Mouse (Mus musculus) hindbrain, embryonic 12.5 days (tissue): Measurements from ENCODE around the gene Mymx. TPM values are rescaled to one million over a fixed set of nuclear protein-coding genes. Genes with fewer than 3 reads are reported as not detected.

ENCODE experiments used
- ATAC-seq: fragments of 200-750 bp; cut with Nextera tagmentation; 2 replicates; pipeline ENCODE4 v1.8.0; 2017; ENCODE audit warnings: moderate TSS enrichment; ENCODE audit not compliant: low FRiP score
- H3K27ac ChIP-seq: fragments of 300-500 bp; sonication (generic); 2 replicates; pipeline ENCODE4 v1.5.1; 2016; ENCODE audit warnings: mild to moderate bottlenecking
- H3K27me3 ChIP-seq: fragments of 300-500 bp; sonication (generic); 2 replicates; pipeline ENCODE4 v1.6.1; 2016; ENCODE audit warnings: mild to moderate bottlenecking
- H3K36me3 ChIP-seq: fragments of 300-500 bp; sonication (generic); 2 replicates; pipeline ENCODE4 v1.6.1; 2016; ENCODE audit warnings: mild to moderate bottlenecking
- H3K4me1 ChIP-seq: fragments of 300-500 bp; sonication (generic); 2 replicates; pipeline ENCODE4 v1.6.1; 2016
- H3K4me2 ChIP-seq: fragments of 300-500 bp; sonication (generic); replicated peaks from 2 replicates; pipeline ENCODE4 v1.6.1; 2016; ENCODE audit warnings: mild to moderate bottlenecking
- H3K4me3 ChIP-seq: fragments of 300-500 bp; sonication (generic); 2 replicates; pipeline ENCODE4 v1.5.1; 2016; ENCODE audit warnings: mild to moderate bottlenecking
- H3K9ac ChIP-seq: fragments of 300-500 bp; sonication (generic); 2 replicates; pipeline ENCODE4 v1.6.1; 2016; ENCODE audit warnings: mild to moderate bottlenecking, moderate library complexity
- H3K9me3 ChIP-seq: fragments of 300-500 bp; sonication (generic); replicated peaks from 2 replicates; pipeline ENCODE4 v1.6.1; 2016; ENCODE audit warnings: mild to moderate bottlenecking
- whole genome bisulfite sequencing: fragments of 180-500 bp; shearing (Covaris S2); methylation state at CpG from one replicate; pipeline ENCODE4 v1.1.7; 2016; 5-methylcytosine and 5-hydroxymethylcytosine counted together
- polyA plus RNA-seq: library from polyadenylated mRNA; unstranded; fragments of >200 nt; fragmentation: Nextera tagmentation; extraction: Ambion mirVana; gene quantifications from 2 replicates; pipeline ENCODE4 v1.2.1, GENCODE M21; 2016

The Mymx gene
- polyA plus RNA-seq, 1 experiment from 2014 or later: 1.6 TPM

DNA sequence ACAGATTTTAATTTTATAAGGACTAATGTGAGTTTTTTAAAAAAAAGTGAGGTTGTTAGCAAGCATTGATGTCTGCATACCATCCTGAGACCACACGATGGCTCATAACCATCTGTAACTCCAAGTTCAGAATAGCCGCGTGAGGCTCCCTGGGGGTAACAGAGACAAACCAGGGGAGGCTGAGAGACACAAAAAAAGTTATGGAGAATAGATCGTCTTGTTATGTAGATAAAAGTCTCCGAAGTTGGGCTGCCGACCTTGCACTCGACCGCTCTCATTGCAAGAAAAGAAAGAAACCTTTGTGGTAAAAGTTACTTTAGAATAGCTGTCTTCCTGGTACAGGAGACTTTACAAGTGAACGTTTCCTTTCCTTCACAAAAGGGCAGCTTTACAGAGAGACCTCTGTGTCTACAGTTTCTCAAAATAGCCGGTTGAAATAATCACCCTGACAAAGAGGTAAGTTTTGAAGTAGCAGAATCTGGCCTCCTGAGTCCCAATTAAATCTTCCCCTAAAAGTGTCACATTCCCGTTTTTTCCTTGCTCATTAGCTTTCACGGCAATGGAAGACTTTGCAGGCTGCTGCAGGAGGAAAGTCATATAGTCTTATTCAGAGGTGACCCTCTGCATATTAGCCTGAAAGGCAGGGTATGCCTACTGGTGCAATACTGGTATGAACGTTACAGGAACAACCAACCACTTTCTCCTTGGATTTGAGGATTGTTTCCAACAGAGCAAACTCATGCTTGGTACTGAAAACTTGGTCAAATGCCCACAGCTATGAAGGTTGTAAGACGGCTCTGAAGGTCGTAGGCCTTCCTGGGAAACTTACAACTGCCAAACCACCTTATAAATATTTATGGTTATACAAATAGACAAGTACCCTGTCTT lies 5.3 kb upstream of the Mymx start:
- Histone ChIP-seq H3K36me3 (no peaks in the 10 kb centered on the region), H3K9me3 (no peaks in the 10 kb centered on the region), H3K4me3 (no peak overlapping the region), H3K4me1 (peaks cover 4% of the 10 kb centered on the region), H3K4me2 (no peak overlapping the region), H3K27me3 (peaks cover 2% of the 10 kb centered on the region), H3K9ac (no peak overlapping the region), H3K27ac (no peak overlapping the region)
- WGBS: 79% methylated on average over 15 of the region's 15 CpGs
- no peak for ATAC-seq

DNA sequence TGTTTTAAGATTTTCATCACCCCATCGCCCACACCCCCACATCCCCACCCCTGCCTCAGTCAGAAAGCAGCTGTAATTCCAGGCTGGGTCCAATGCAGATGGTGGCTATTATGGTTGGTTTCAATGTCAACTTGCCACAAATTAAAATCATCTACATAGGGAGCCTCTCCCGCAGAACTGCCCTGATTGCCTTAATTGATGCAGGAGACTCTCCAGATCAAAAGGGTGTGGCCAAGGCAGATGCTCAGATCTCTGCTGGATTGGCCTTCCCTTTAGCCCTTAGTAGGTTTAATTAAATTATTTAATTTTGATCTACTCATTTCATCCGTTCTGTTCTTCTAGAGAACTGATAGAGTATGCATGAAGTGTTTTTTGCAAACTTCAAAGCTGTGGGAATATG lies 1.1 kb upstream of the Mymx start:
- ATAC-seq: no peak
- Histone ChIP-seq H3K9me3 (no peaks in the 10 kb centered on the region), H3K9ac (no peak overlapping the region), H3K4me1 (peaks cover 27% of the 10 kb centered on the region), H3K36me3 (no peaks in the 10 kb centered on the region), H3K27me3 (peaks cover 26% of the 10 kb centered on the region), H3K4me3 (no peak overlapping the region), H3K4me2 (no peak overlapping the region), H3K27ac (no peak overlapping the region)
- 81% methylated on average over 3 of the region's 3 CpGs for WGBS

DNA sequence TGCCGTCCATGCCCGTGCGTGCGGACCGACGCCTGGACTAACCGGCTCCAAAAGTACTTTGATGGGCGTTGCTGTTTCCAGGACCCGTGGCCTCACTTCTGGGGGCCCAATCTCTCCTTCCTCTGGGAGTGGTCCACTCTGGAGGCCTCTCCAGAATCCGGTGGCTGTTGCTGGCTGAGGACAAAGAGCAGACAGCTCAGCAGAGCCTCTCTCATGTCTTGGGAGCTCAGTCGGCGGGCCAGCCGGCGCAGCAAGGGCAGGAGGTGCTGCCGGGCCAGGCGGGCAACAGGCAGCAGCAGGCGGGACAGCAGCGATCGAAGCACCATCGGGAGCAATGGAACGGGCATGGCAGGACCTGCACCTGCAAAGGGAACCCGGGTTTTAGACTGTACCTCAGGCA lies 577 bp downstream of the Mymx start:
- Histone ChIP-seq H3K27ac (no peak overlapping the region), H3K4me1 (peaks cover 33% of the 10 kb centered on the region), H3K9ac (no peak overlapping the region), H3K36me3 (no peaks in the 10 kb centered on the region), H3K4me2 (no peak overlapping the region), H3K9me3 (no peaks in the 10 kb centered on the region), H3K4me3 (no peak overlapping the region), H3K27me3 (peaks cover 26% of the 10 kb centered on the region)
- no peak for ATAC-seq
- 9% methylated on average over 22 of the region's 22 CpGs for WGBS

DNA sequence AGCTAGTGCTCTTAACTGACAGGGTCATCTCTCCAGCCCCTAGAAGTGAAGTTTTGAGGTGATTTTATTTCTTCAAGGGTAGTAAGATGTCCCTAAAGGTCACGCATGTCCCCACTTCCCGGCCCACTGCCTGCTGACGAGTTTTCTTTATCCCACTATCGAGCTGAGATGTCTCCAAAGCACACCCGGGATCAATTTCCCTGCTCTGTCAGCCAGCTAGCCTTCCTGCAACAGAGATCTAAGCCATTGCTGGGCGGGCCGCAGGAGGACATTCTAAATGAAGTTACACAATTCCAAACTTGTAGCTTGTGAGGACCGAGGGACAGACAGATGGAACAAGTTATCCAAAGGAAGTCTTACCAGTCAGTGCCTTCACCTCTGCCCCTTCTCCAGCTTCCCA lies 1.6 kb downstream of the Mymx start:
- H3K27me3 ChIP-seq: peaks cover 30% of the 10 kb centered on the region
- no peak overlapping the region for H3K9ac ChIP-seq
- no peak for ATAC-seq
- H3K36me3 ChIP-seq: no peaks in the 10 kb centered on the region
- no peak overlapping the region for H3K4me2 ChIP-seq
- no peak overlapping the region for H3K27ac ChIP-seq
- H3K4me1 ChIP-seq: peaks cover 38% of the 10 kb centered on the region
- 49% methylated on average over 8 of the region's 8 CpGs for WGBS
- H3K4me3 ChIP-seq: no peak overlapping the region
- H3K9me3 ChIP-seq: no peaks in the 10 kb centered on the region

DNA sequence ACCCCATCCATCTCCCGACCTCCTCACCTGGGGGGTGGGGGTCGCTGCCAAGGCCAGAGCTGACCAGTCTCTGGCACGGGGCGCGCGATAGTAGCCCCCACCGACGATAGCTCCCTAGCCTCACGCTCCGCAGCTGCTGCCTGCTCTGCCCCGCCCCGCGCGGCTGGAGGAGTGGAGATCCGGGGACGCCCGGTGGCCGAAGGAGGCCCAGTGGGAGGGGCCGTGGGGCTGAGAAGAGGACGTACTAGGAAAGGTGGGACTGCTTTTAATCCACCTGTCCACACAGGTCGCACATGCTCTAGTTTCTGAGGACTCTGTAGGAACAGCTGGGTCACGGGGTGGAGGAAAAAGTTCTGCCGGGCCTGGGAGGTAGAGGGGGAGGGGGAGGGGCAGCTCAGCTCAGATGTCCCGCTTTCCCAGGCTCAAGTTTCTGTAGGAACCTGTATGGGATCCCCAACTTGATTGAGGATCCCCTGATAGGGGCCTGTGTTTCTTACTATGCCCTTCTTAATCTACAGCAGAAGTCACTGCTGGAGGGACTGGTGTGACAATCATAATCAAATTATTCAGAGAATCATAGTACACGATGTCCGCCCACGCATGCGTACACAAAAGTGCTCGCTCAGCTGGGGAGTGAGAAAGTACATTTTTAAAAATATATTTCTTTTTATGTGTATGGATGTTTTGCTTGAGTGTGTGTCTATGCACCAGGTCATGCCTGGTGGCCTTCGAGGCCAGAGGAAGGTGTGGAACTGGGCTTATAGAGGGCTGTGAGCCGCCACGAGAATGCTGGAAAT lies 2.3 kb downstream of the Mymx start, which contains the start of gene Slc29a1:
Gene Slc29a1 (minus strand): TSS at position 161 of the 797 bp plus-strand sequence.
- Histone ChIP-seq H3K4me1 (peaks cover 45% of the 10 kb centered on the region), H3K9ac (peak within 1 kb of the TSS; percentile 44; the same call in 1 of the 2 replicates), H3K4me2 (peak within 1 kb of the TSS; percentile 61), H3K27ac (no peak within 1 kb of the TSS), H3K4me3 (peak within 1 kb of the TSS; percentile 23), H3K9me3 (no peaks in the 10 kb centered on the region), H3K36me3 (no peaks in the 10 kb centered on the region), H3K27me3 (peaks cover 35% of the 10 kb centered on the region)
- 14% methylated on average over 31 of the region's 32 CpGs for WGBS
- 0 out of 2 replicates have a peak, but pooled peaks have one; percentile 21 for ATAC-seq

DNA sequence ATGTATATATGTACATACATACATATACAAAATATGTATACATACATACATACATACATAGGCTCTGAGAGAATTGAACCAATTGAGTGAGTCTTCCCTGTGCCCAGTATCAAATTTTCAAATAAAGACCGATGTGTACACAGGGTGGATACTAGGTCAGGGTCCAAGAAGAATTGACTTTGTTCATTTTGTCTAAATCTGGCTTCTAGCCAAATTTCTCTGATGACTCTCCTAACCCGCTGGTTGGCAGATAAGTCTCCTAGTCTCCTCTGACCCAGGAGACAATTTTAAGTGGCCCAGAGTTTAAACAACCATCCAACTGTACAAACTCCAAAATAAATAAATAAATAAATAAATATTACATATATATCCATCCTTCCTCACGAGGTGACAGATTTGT lies 3.0 kb downstream of the Mymx start:
- Histone ChIP-seq H3K9ac (no peak overlapping the region), H3K9me3 (no peaks in the 10 kb centered on the region), H3K36me3 (no peaks in the 10 kb centered on the region), H3K4me2 (peak overlapping the region; percentile 61; the same call in 1 of the 2 replicates), H3K27me3 (peaks cover 43% of the 10 kb centered on the region), H3K4me1 (peaks cover 51% of the 10 kb centered on the region), H3K4me3 (no peak overlapping the region), H3K27ac (no peak overlapping the region)
- 51% methylated on average over 3 of the region's 3 CpGs for WGBS
- ATAC-seq: no peak

DNA sequence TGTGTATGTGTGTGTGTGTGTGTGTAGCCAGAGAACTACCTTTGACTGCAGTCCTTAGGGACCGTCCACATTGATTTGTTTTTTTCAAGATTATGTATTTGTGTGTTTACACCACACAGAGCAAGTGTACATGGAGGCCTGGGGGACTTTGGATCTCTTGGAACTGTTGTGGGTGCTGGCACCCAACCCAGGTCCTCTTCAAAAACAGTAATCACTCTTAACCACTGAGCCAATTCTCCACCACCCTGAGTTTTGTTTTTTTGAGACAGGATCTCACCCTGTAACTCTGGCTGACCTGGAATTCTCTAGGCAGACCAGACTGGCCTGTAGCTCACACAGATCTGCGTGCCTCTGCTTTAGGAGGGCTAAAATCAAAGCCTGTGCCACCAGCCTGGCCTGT lies 3.5 kb downstream of the Mymx start:
- Histone ChIP-seq H3K9me3 (no peaks in the 10 kb centered on the region), H3K4me1 (peaks cover 56% of the 10 kb centered on the region), H3K4me3 (no peak overlapping the region), H3K27ac (no peak overlapping the region; the same call in 1 of the 2 replicates), H3K9ac (no peak overlapping the region), H3K36me3 (no peaks in the 10 kb centered on the region), H3K27me3 (peaks cover 48% of the 10 kb centered on the region), H3K4me2 (no peak overlapping the region)
- WGBS: 88% methylated on average over 2 of the region's 2 CpGs
- ATAC-seq: no peak

DNA sequence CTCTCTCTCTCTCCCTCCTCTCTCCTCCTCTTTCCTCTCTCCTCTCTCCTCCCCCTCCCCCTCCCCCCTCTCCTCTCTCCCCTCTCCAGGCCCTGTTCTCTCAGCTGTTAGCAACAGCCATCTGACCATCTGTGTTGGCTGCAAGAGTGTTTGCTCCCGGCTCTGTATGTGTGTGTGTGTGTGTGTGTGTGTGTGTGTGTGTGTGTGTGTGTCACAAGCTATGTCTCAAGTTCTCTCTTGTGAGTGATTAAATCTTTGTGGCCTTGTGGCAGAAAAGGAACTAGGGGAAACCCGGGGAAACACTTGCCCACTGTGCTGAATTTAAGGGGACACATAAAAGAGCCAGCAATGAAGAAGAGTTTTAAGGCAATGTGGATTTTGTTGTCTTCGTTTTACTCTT lies 4.1 kb downstream of the Mymx start:
- peaks cover 51% of the 10 kb centered on the region for H3K27me3 ChIP-seq
- no peak for ATAC-seq
- no peak overlapping the region for H3K4me2 ChIP-seq
- no peak overlapping the region for H3K4me3 ChIP-seq
- no peak overlapping the region; the same call in 1 of the 2 replicates for H3K27ac ChIP-seq
- 46% methylated on average over 3 of the region's 3 CpGs for WGBS
- H3K9ac ChIP-seq: no peak overlapping the region
- peaks cover 60% of the 10 kb centered on the region for H3K4me1 ChIP-seq
- no peaks in the 10 kb centered on the region for H3K36me3 ChIP-seq
- no peaks in the 10 kb centered on the region for H3K9me3 ChIP-seq

DNA sequence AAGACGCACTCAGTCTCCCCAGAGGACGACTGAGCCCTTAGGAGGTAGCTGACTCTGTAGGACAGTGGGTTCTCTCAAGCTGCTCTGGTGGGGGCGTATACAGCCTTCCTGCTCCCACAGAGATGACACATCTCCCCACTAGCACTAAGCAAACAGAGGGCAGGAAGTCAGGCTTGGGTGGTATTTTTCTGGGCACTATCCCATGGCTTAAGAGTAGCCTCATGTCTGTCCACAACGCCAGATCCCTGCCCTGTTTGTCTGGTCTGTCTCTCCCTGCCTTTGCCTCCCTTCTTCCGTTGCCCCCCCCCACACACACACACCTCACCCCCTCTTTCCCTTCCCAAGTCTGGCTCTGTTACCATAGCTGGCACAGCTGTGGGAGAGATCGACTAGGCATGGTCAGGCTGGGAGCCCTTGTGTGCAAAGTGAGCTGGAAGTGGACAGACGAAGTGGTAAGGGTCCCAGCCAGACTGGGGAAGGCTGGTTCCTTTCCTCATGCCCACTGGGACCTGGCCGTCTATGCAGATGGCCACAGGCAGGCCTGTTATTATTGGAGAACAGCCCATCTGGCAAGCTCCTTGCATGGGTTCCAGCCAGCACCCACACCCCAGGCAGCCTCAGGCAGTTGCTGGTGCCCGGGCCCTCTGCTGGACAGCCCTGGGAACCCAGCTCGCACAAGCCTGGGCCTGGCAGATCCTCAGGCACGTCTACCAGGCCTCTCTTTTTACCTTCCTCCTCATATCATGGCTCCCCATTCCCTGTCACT lies 5.1 kb downstream of the Mymx start:
- Histone ChIP-seq H3K27me3 (peaks cover 50% of the 10 kb centered on the region), H3K9ac (no peak overlapping the region), H3K4me3 (no peak overlapping the region), H3K36me3 (no peaks in the 10 kb centered on the region), H3K4me2 (no peak overlapping the region), H3K4me1 (peaks cover 64% of the 10 kb centered on the region), H3K27ac (peak overlapping the region; percentile 42), H3K9me3 (no peaks in the 10 kb centered on the region)
- no peak for ATAC-seq
- WGBS: 23% methylated on average over 11 of the region's 11 CpGs

DNA sequence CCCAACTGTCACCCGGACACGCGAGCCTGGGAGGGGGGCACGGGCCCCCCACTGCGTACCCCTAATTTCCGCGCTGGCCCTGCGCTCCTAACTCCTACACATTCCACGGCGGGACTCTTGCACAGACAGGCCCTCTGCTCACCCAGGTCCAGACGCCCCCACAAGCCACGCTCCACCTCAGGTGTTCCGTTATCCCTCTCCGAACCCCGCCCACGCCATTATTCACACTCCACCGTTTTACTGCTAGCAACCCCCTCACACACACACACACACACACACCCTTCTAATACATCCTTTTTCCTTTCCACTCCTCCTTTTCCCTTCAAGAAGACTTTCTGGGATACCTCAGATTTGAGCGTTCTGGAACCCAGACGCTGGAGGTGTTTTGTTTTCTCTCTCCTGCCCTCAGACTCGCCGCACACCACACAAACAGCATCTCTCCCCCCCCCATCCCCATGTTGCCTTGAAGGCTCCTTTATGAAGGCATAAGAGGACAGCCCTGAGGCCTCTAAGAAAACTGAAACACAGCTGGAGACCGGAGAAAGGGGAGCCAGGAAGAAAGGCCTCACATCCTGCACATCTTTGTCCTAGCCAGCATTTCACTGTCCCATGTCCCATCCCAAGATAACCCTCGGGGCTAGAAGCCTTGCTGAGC lies 6.0 kb downstream of the Mymx start:
- Histone ChIP-seq H3K9me3 (no peaks in the 10 kb centered on the region), H3K27me3 (peaks cover 40% of the 10 kb centered on the region)

DNA sequence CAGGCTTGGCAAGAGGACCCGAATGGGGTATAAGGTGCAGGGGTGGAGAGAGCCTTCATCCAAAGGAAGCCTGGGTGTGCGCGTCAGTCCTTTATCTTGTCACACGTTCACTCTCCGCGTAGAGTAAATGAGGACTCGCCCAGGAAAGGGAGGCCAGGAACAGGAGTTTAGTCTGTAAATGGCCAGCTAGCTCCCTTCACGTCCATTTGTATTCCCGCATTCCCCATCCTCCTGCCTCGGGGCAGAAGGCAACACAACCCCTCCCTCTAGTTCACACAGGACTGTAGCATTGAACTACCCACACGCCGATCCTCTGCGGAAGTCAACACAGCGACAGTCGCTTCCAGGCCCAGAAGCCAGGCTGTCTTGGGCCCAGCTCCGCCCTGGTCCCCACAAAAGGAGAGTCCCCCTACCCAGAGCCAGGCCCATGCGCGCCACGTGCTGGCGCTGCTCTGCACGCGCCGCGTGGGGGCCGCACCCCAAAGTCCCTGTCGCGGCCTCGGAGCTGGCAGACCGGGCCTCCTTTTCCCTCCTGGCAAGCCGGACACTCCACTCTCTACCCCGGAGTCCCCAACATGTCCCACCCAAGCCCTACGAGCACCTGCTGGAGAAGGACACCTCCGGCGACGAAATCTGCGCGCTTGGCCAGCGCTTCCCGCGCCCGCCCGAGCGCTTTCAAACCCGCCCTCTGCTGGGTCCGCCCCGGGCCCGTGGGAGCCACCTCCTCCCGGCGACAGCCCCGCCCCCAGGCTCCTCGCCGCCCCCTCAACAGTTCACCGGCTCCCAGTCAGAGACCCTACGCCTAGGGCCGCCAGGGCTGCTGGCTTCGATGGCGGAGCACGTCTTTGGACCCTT lies 6.8 kb downstream of the Mymx start:
- Histone ChIP-seq H3K9me3 (no peaks in the 10 kb centered on the region), H3K9ac (peak overlapping the region; percentile 69), H3K36me3 (no peaks in the 10 kb centered on the region), H3K4me1 (peaks cover 59% of the 10 kb centered on the region), H3K4me3 (peak overlapping the region; percentile 48), H3K27ac (no peak overlapping the region; the same call in 1 of the 2 replicates), H3K27me3 (peaks cover 33% of the 10 kb centered on the region), H3K4me2 (peak overlapping the region; percentile 86)
- ATAC-seq: peak; percentile 53
- 2% methylated on average over 58 of the region's 58 CpGs for WGBS

More for the DNA sequence above, 6.0 kb downstream of the Mymx start:
- peaks cover 59% of the 10 kb centered on the region for H3K4me1 ChIP-seq
- ATAC-seq: peak; percentile 12
- WGBS: 4% methylated on average over 23 of the region's 23 CpGs
- H3K4me2 ChIP-seq: peak overlapping the region; percentile 86
- peak overlapping the region; percentile 48 for H3K4me3 ChIP-seq
- H3K36me3 ChIP-seq: no peaks in the 10 kb centered on the region
- peak overlapping the region; percentile 69 for H3K9ac ChIP-seq
- H3K27ac ChIP-seq: 0 out of 2 replicates have a peak overlapping the region, but pooled peaks have one; percentile 18
